Mouse (Mus musculus): ENCODE results near the gene Gm21987.
"Not testable (repeated sequence)": the region's sequence is repeated elsewhere in the genome, so short reads cannot be mapped to it uniquely, and the experiment has no call there.

Gene Gm21987

GRCm38 (mm10) chr16:38346529-38347325, at the start of gene Gm21987, which contains the start of gene Cox17:
TSS of gene Gm21987 (plus strand) at chr16:38347040.
TSS of gene Cox17 (plus strand) at chr16:38346991.
- peak; percentile 89 to 90 for DNase-seq (ENCODE audit: low spot score in 2 of 2)

GRCm38 (mm10) chr16:38298410-38298809, 48.4 kb upstream of the Gm21987 start:
- DNase-seq (ENCODE audit: low spot score in 2 of 2) = no peak

GRCm38 (mm10) chr16:38302367-38302766, 44.5 kb upstream of the Gm21987 start:
- DNase-seq (ENCODE audit: low spot score in 2 of 2) = no peak

- no peak for DNase-seq (ENCODE audit: low spot score in 2 of 2)
These were observed 42.2 kb upstream of the Gm21987 start for GRCm38 (mm10) chr16:38304460-38305194.

- DNase-seq (ENCODE audit: low spot score in 2 of 2) = peak; percentile 6 to 32
These were observed 40.1 kb upstream of the Gm21987 start for GRCm38 (mm10) chr16:38306571-38307220.

- no peak for DNase-seq (ENCODE audit: low spot score in 2 of 2)
These were observed 39.6 kb upstream of the Gm21987 start for GRCm38 (mm10) chr16:38307221-38307605.

GRCm38 (mm10) chr16:38307651-38308050, 39.2 kb upstream of the Gm21987 start:
- DNase-seq (ENCODE audit: low spot score in 2 of 2) = no peak

GRCm38 (mm10) chr16:38308195-38308594, 38.6 kb upstream of the Gm21987 start:
- no peak for DNase-seq (ENCODE audit: low spot score in 2 of 2)

GRCm38 (mm10) chr16:38318492-38318891, 28.3 kb upstream of the Gm21987 start:
- DNase-seq (ENCODE audit: low spot score in 2 of 2) = no peak

- no peak for DNase-seq (ENCODE audit: low spot score in 2 of 2)
These were observed 27.8 kb upstream of the Gm21987 start for GRCm38 (mm10) chr16:38319087-38319486.

- peak; percentile 23 to 62 for DNase-seq (ENCODE audit: low spot score in 2 of 2)
These were observed 25.3 kb upstream of the Gm21987 start for GRCm38 (mm10) chr16:38321452-38321935.

- DNase-seq (ENCODE audit: low spot score in 2 of 2) = no peak
These were observed 22.5 kb upstream of the Gm21987 start for GRCm38 (mm10) chr16:38324311-38324710.

GRCm38 (mm10) chr16:38326778-38327397, 20.0 kb upstream of the Gm21987 start:
- no peak for DNase-seq (ENCODE audit: low spot score in 2 of 2)

GRCm38 (mm10) chr16:38329340-38329739, 17.5 kb upstream of the Gm21987 start:
- DNase-seq (ENCODE audit: low spot score in 2 of 2) = no peak

GRCm38 (mm10) chr16:38334431-38334830, 12.4 kb upstream of the Gm21987 start:
- no peak for DNase-seq (ENCODE audit: low spot score in 2 of 2)

GRCm38 (mm10) chr16:38338077-38338476, 8.8 kb upstream of the Gm21987 start:
- not testable (repeated sequence) for DNase-seq (ENCODE audit: low spot score in 2 of 2)

- peak; percentile 18 to 39 for DNase-seq (ENCODE audit: low spot score in 2 of 2)
These were observed 5.2 kb upstream of the Gm21987 start, which contains the start of gene Maats1 for GRCm38 (mm10) chr16:38341396-38342324. TSS of gene Maats1 (minus strand) at chr16:38342143.

GRCm38 (mm10) chr16:38344941-38345725, 1.7 kb upstream of the Gm21987 start:
- peak in 1 of 2 experiments; percentile 23 for DNase-seq (ENCODE audit: low spot score in 2 of 2)

GRCm38 (mm10) chr16:38347588-38347987, 748 bp downstream of the Gm21987 start:
- DNase-seq (ENCODE audit: low spot score in 2 of 2) = no peak

All from thymus, postnatal 10 days (tissue).